ENCODE assay signal across 7 mouse cellular contexts in the genomic region with DNA sequence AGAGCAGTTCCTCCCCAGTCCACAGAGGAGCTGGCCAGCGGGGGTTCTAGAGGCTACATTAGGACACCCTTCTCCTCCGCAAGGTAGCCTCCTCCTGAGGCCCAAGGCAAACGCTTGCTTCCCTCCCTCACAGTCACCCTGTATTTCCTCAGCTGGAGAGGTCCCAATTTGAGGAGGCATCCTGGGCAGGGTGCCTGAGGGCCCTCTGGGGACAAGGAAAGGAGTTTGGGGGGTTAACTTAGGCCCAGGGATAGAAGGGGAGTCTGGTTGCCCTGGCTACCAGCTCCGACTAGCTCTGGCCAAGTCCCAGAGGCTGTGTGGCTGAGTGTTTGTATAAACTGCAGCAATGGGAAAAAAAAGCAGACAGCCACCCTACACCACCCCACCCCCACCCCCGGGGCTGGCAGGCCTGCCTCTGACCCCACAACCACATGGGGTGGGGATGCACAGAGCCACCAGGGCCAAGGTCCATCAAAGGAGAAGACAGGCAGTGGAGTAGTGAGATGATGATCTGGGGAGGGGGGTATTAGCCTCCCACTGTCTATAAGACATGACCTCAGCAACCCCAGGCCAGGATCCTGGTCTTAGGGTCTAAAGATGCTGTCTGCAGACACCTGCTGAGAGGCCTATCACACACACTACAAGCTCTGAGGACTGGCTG. TPM values are rescaled to one million over a fixed set of nuclear protein-coding genes. Genes with fewer than 3 reads are reported as not detected.
DNase-seq lines count a peak whose midpoint lies in the region; ATAC-seq and TF ChIP-seq lines count a peak whose summit lies in the region.

No protein-coding gene starts in this region.

- no peak for TF ChIP-seq POLR2A in thymus, adult 2 months (IDR thresholded peaks at IDR 0.05; ENCODE audit: control insufficient read depth, extremely low read depth, insufficient read depth, low read length, poor library complexity)
- TF ChIP-seq POLR2A in lung, adult 2 months (IDR thresholded peaks at IDR 0.05; ENCODE audit: borderline replicate concordance, extremely low read depth, low read depth, low read length): no peak

- no peaks in the 10 kb centered on the region for H3K36me3 ChIP-seq in thymus, adult 2 months (ENCODE audit: control insufficient read depth, insufficient read depth, low read length)
- H3K36me3 ChIP-seq in hindbrain, embryonic 13.5 days: 0 out of 2 replicates have a peak, but pooled peaks cover 7% of the 10 kb centered on the region

- peak overlapping the region; percentile 30; the same call in 1 of the 2 replicates for H3K9ac ChIP-seq in hindbrain, embryonic 13.5 days

- no peaks in the 10 kb centered on the region for H3K27me3 ChIP-seq in thymus, adult 2 months (ENCODE audit: control insufficient read depth, insufficient read depth, low read length)
- H3K27me3 ChIP-seq in hindbrain, embryonic 13.5 days: no peaks in the 10 kb centered on the region

- peaks cover 31% of the 10 kb centered on the region for H3K4me1 ChIP-seq in thymus, adult 2 months (replicated peaks; ENCODE audit: control insufficient read depth, insufficient read depth, low read length)
- H3K4me1 ChIP-seq in hindbrain, embryonic 13.5 days (replicated peaks): peaks cover 25% of the 10 kb centered on the region
- H3K4me1 ChIP-seq in lung, adult 2 months (ENCODE audit: control insufficient read depth, insufficient read depth, low read length): peaks cover 17% of the 10 kb centered on the region

- H3K4me3 ChIP-seq in thymus, adult 2 months (ENCODE audit: control insufficient read depth, insufficient read depth, low read length): no peak overlapping the region
- no peak overlapping the region for H3K4me3 ChIP-seq in hindbrain, embryonic 13.5 days
- H3K4me3 ChIP-seq in lung, adult 2 months (replicated peaks; ENCODE audit: extremely low read depth, low read depth, low read length): no peak overlapping the region

- H3K9me3 ChIP-seq in hindbrain, embryonic 13.5 days: no peaks in the 10 kb centered on the region

- 0 out of 2 replicates have a peak overlapping the region, but pooled peaks have one; percentile 21 for H3K27ac ChIP-seq in thymus, adult 2 months (ENCODE audit: control insufficient read depth, insufficient read depth, low read length)
- H3K27ac ChIP-seq in hindbrain, embryonic 13.5 days: peak overlapping the region; percentile 9

- H3K4me2 ChIP-seq in hindbrain, embryonic 13.5 days: peak overlapping the region; percentile 20; the same call in 1 of the 2 replicates

- no peak for TF ChIP-seq CTCF in thymus, adult 2 months (IDR thresholded peaks at IDR 0.05; ENCODE audit: borderline replicate concordance, control insufficient read depth, extremely low read depth, insufficient read depth, low read length, poor library complexity)
- no peak for TF ChIP-seq CTCF in lung, adult 2 months (IDR thresholded peaks at IDR 0.05; ENCODE audit: insufficient read depth, low read length)

- ATAC-seq in hindbrain, embryonic 13.5 days (ENCODE audit: low FRiP score): peak; percentile 44; the same call in 1 of the 2 replicates

- 33% methylated on average over 5 of the region's 5 CpGs for WGBS in thymus, adult 2 months
- 36% methylated on average over 5 of the region's 5 CpGs for WGBS in hindbrain, embryonic 13.5 days
- 6% methylated on average over 5 of the region's 5 CpGs for WGBS in lung, adult 2 months

- no peak for DNase-seq in thymus, adult 2 months
- DNase-seq in thymus, postnatal 14 days: no peak
- DNase-seq in lung, adult 2 months: peak; percentile 77
- no peak for DNase-seq in adrenal gland, postnatal 25 days
- DNase-seq in cerebellum, adult 18-20 months: no peak
- no peak for DNase-seq in spleen, postnatal 14 days (ENCODE audit: low spot score in 2 of 2)

RNA-seq across cellular contexts. Expression of a gene that starts 12.5 kb away (rescaled TPM):
- 33.9 and 40.1 TPM in 2 replicates for polyA plus RNA-seq in thymus, adult 2 months (2012; rRNA removed)
- polyA plus RNA-seq in hindbrain, embryonic 13.5 days (2015; fragmentation: Nextera tagmentation; extraction: Ambion mirVana): 1.6 and 2.4 TPM in 2 replicates
- polyA plus RNA-seq in lung, adult 2 months (2012; rRNA removed): 75.7 and 93.4 TPM in 2 replicates
- total RNA-seq in adrenal gland, postnatal 25 days (2021): 13.1 and 16.0 TPM in 2 replicates

RNA-seq across cellular contexts. Expression of a gene that starts 12.6 kb away (rescaled TPM):
- polyA plus RNA-seq in thymus, adult 2 months (2012; rRNA removed): 0.20 and 1.2 TPM in 2 replicates
- not detected in 2 replicates for polyA plus RNA-seq in hindbrain, embryonic 13.5 days (2015; fragmentation: Nextera tagmentation; extraction: Ambion mirVana)
- polyA plus RNA-seq in lung, adult 2 months (2012; rRNA removed): 0.33 TPM in 1 of 2 replicates, not detected in the other
- not detected in 2 replicates for total RNA-seq in adrenal gland, postnatal 25 days (2021)

RNA-seq across cellular contexts. Expression of a gene that starts 13.8 kb away (rescaled TPM):
- 84.7 and 99.2 TPM in 2 replicates for polyA plus RNA-seq in thymus, adult 2 months (2012; rRNA removed)
- 116 and 124 TPM in 2 replicates for polyA plus RNA-seq in hindbrain, embryonic 13.5 days (2015; fragmentation: Nextera tagmentation; extraction: Ambion mirVana)
- 51.7 and 61.9 TPM in 2 replicates for polyA plus RNA-seq in lung, adult 2 months (2012; rRNA removed)
- 61.7 and 66.5 TPM in 2 replicates for total RNA-seq in adrenal gland, postnatal 25 days (2021)

RNA-seq across cellular contexts. Expression of a gene that starts 39.6 kb away (rescaled TPM):
- 13.1 and 15.5 TPM in 2 replicates for polyA plus RNA-seq in thymus, adult 2 months (2012; rRNA removed)
- 24.9 and 26.5 TPM in 2 replicates for polyA plus RNA-seq in hindbrain, embryonic 13.5 days (2015; fragmentation: Nextera tagmentation; extraction: Ambion mirVana)
- polyA plus RNA-seq in lung, adult 2 months (2012; rRNA removed): 12.1 and 13.8 TPM in 2 replicates
- total RNA-seq in adrenal gland, postnatal 25 days (2021): 2.4 and 4.3 TPM in 2 replicates

RNA-seq across cellular contexts. Expression of a gene that starts 40.0 kb away (rescaled TPM):
- polyA plus RNA-seq in thymus, adult 2 months (2012; rRNA removed): 1.5 and 2.1 TPM in 2 replicates
- polyA plus RNA-seq in hindbrain, embryonic 13.5 days (2015; fragmentation: Nextera tagmentation; extraction: Ambion mirVana): 0.13 and 0.22 TPM in 2 replicates
- polyA plus RNA-seq in lung, adult 2 months (2012; rRNA removed): 7.2 and 9.0 TPM in 2 replicates
- total RNA-seq in adrenal gland, postnatal 25 days (2021): 0.49 and 0.57 TPM in 2 replicates

Comparison
In these comparisons a context has a peak if more than half of its experiments do, and no peak if none do; other contexts are left out.
1. RNA of a gene that starts 12.5 kb away (polyA plus RNA-seq): 75.7 to 93.4 TPM in lung, adult 2 months and 33.9 to 40.1 TPM in thymus, adult 2 months; 1.6 to 2.4 TPM in hindbrain, embryonic 13.5 days; every median in the first group is over 10 times any median in the second.